Mouse (Mus musculus): ENCODE data around the gene Igfbp2.

Gene Igfbp2

GRCm38 (mm10) chr1:72815616-72816015 lies 8.7 kb upstream of the Igfbp2 start:
- DNase-seq, result no peak

- DNase-seq, result no peak
These were observed 4.3 kb upstream of the Igfbp2 start for GRCm38 (mm10) chr1:72819995-72820394.

DNA sequence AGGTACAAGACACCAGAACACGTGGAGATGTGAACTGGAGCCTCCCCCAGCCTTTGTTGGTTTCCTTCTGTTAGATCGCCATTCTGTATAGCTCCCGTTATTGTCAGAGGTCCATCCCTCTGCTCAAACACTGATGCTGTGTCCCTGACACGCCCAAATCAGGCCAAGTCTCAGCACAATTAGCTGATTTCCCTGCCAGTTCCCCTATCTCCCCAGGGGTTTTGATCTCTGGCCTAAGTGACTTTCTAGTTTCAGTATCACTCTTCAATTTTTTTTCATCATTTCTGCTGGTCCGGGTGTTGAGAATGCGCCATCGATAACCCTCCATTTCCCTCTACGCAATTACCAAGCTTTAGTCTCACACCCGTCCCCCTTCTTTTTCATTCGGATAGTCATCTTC lies 1.4 kb upstream of the Igfbp2 start:
- no peak for DNase-seq

DNA sequence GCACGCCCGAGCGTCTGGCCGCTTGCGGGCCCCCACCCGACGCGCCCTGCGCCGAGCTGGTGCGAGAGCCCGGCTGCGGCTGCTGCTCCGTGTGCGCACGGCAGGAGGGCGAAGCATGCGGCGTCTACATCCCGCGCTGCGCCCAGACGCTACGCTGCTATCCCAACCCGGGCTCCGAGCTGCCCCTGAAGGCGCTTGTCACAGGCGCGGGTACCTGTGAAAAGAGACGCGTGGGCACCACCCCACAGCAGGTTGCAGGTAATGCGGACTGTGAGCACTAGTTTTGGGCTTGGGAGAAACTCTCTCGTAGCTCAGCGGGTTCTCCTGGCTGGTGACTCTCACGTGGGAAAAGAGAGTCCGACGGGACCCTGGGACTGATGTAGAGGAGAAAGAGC lies 401 bp downstream of the Igfbp2 start:
- DNase-seq, result no peak

- DNase-seq, result no peak
These were observed 983 bp downstream of the Igfbp2 start for GRCm38 (mm10) chr1:72825286-72825685.

- no peak for DNase-seq
These were observed 1.6 kb downstream of the Igfbp2 start for GRCm38 (mm10) chr1:72825921-72826320.

DNA sequence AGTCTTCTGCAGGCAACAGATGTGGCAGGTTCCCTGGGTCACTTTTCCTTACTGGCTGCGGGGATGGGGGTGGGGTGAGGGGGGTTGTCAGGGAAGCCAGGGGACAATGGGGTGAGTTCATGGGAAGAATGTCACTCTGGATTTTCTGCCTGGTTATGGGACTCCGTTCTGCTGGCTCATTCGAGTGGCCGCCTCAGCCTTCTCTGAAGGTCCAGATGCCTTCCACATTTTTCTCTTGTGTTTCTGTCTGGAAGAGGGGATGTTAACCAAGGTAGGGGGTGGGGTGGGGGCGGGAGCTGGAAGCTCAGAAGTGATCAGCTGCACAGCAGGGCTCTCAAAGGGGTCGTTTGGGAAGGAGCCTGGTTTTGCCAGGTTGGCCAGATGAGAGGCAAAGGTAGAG lies 2.1 kb downstream of the Igfbp2 start:
- no peak for DNase-seq

- DNase-seq, result no peak
These were observed 2.6 kb downstream of the Igfbp2 start for GRCm38 (mm10) chr1:72826931-72827330.

GRCm38 (mm10) chr1:72827411-72828315 lies 3.4 kb downstream of the Igfbp2 start:
- DNase-seq, result no peak

DNA sequence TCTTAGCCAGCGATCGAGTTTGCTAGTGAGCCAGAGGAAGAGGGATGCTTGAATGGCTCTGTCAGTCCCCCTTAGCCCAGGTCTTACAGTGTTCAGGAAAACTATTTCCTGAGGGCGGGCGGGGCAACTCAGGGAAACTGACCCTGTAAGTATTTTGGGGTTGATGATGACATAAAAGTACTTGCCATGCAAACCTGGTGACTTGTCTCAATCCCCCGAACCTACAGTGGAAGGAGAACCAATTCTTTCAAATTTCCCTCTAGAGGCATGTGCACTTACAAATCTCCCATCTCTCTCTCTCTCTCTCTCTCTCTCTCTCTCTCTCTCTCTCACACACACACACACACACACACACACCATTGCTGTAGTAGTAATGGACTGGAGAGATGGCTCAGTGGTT lies 4.5 kb downstream of the Igfbp2 start:
- DNase-seq, result no peak

- no peak for DNase-seq
These were observed 6.2 kb downstream of the Igfbp2 start for GRCm38 (mm10) chr1:72830485-72830884.

- no peak for DNase-seq
These were observed 8.4 kb downstream of the Igfbp2 start for GRCm38 (mm10) chr1:72832715-72833153.

- no peak for DNase-seq
These were observed 9.3 kb downstream of the Igfbp2 start for GRCm38 (mm10) chr1:72833563-72833962.

DNA sequence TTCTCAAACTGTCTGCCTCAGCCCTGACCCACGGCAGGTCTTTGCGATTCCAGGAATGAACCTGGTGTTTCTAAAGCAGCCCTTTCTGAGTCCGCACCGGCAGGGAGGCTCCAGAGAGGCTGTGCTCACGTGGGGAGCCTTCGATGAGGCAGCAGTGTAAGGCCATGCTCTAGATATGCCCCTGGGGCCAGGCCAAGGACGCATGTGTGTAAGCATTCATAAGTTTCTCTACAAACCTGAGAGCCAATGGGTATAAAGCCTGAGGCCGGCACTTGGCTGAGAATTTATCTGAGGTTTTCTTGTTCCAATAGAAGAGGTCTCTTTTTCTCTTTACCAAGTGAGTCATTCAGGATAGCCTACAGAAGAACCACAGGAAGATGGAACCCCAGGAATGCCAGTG lies 15.1 kb downstream of the Igfbp2 start:
- no peak for DNase-seq

DNA sequence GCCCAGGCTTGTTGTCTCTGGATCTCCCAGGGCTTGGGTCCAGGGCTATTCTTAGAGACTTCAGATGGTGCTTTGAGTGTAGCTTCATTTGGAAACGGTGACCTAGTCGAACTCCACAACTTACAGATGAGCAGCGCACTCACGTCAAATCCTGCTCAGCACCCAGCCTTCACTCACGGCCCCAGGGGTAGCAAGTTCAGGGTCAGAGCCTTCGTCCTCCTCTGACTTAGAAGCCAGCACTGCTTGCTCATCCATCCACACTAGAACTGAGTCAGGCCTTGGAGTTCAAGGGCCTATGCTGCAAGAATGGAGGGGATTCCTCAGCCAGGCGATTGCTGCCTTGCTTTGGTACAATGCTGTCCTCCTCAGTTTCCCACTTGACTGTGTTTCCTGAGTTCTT lies 15.5 kb downstream of the Igfbp2 start:
- DNase-seq, result no peak

- no peak for DNase-seq
These were observed 18.6 kb downstream of the Igfbp2 start for GRCm38 (mm10) chr1:72842666-72843459.

DNA sequence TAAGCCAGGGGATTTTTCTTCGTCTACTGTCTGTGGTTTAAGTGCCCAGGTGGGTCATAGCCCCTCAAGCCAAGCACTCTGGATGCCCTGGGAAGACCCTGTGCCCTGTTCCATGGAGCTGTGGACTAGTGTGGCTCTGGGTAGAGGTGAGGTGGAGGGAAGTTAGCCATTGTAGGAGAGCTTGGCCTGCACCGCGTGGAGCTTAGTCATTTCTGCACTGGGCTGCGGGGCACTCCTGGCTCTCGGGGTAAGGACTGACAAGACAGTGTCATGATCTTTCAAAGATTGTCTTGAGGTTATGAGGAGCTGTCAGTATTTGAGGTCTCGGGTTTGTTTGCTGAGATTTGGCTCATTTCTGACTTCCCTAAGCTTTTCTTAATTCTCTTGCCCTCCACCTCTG lies 20.4 kb downstream of the Igfbp2 start:
- DNase-seq, result no peak

- no peak for DNase-seq
These were observed 23.6 kb downstream of the Igfbp2 start for GRCm38 (mm10) chr1:72847849-72848380.

GRCm38 (mm10) chr1:72849037-72849436 lies 24.7 kb downstream of the Igfbp2 start:
- no peak for DNase-seq

DNA sequence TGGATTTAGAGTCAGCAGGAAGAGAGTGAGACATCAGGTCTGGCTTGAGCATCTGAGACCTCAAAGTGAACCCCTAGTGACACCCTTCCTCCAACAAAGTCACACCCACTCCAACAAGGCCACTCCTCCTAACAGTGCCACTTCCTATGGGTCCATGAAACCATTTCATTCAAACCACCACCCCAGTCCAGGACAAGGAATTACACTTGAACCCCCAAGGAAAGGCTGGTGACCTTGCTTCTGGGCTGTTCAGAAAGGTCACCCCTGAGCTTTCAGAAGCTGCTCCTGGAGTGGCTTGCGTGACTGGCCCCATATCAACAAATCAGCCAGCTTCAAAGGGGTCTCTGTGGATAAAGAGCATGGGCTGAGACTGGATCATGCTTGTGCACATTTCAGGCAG lies 29.5 kb downstream of the Igfbp2 start:
- DNase-seq, result no peak

GRCm38 (mm10) chr1:72854337-72855237 lies 30.3 kb downstream of the Igfbp2 start:
- DNase-seq, result no peak

GRCm38 (mm10) chr1:72855729-72856128 lies 31.4 kb downstream of the Igfbp2 start:
- DNase-seq, result no peak
